Mouse (Mus musculus): ENCODE measurements around the gene Rnf126. TPM values are rescaled to one million over a fixed set of nuclear protein-coding genes. Genes with fewer than 3 reads are reported as not detected.

Gene Rnf126
- polyA plus RNA-seq, 1 experiment from 2014 or later: 65.1 TPM

- no peak overlapping the region for H3K27ac ChIP-seq (replicated peaks; ENCODE audit: low read depth, low read length)
- no peaks in the 10 kb centered on the region for H3K9me3 ChIP-seq (replicated peaks; ENCODE audit: control insufficient read depth, low read length)
- H3K9ac ChIP-seq (replicated peaks; ENCODE audit: low read length): no peak overlapping the region
- 78% methylated on average over 7 of the region's 7 CpGs for WGBS
- ATAC-seq (replicated peaks; ENCODE audit: insufficient number of reproducible peaks, low FRiP score, low TSS enrichment, low read depth): no peak
- peaks cover 13% of the 10 kb centered on the region for H3K4me1 ChIP-seq (ENCODE audit: control insufficient read depth, insufficient read depth, low read length)
- no peak for DNase-seq (ENCODE audit: low spot score)
- H3K27me3 ChIP-seq (ENCODE audit: control insufficient read depth, insufficient read depth, low read length): no peaks in the 10 kb centered on the region
- no peak overlapping the region for H3K4me3 ChIP-seq (ENCODE audit: low read depth, low read length)
- H3K4me2 ChIP-seq (ENCODE audit: low read depth, low read length): no peak overlapping the region
- H3K36me3 ChIP-seq (replicated peaks; ENCODE audit: control insufficient read depth, insufficient read depth, low read depth, low read length): peaks cover 8% of the 10 kb centered on the region
These were observed 57.4 kb downstream of the Rnf126 start for GRCm38 (mm10) chr10:79709307-79709706.

- H3K27ac ChIP-seq (replicated peaks; ENCODE audit: low read depth, low read length): no peak overlapping the region
These were observed 58.1 kb downstream of the Rnf126 start for GRCm38 (mm10) chr10:79708668-79709067.

More at GRCm38 (mm10) chr10:79708668-79709067, 58.1 kb downstream of the Rnf126 start:
- DNase-seq (ENCODE audit: low spot score): no peak
- H3K9me3 ChIP-seq (replicated peaks; ENCODE audit: control insufficient read depth, low read length): no peaks in the 10 kb centered on the region
- peaks cover 13% of the 10 kb centered on the region for H3K4me1 ChIP-seq (ENCODE audit: control insufficient read depth, insufficient read depth, low read length)
- WGBS: 94% methylated on average over 21 of the region's 21 CpGs
- no peak overlapping the region for H3K4me3 ChIP-seq (ENCODE audit: low read depth, low read length)
- no peaks in the 10 kb centered on the region for H3K27me3 ChIP-seq (ENCODE audit: control insufficient read depth, insufficient read depth, low read length)
- H3K9ac ChIP-seq (replicated peaks; ENCODE audit: low read length): no peak overlapping the region
- peaks cover 8% of the 10 kb centered on the region for H3K36me3 ChIP-seq (replicated peaks; ENCODE audit: control insufficient read depth, insufficient read depth, low read depth, low read length)
- no peak for ATAC-seq (replicated peaks; ENCODE audit: insufficient number of reproducible peaks, low FRiP score, low TSS enrichment, low read depth)
- no peak overlapping the region for H3K4me2 ChIP-seq (ENCODE audit: low read depth, low read length)

Other genes starting within 250 kb of the Rnf126 start
- gene Plpp2, start 233.2 kb downstream of the Rnf126 start, polyA plus RNA-seq (2014; fragmentation: Nextera tagmentation; extraction: Ambion mirVana): 13.3 and 17.9 TPM in 2 replicates
- 39.4 and 41.7 TPM in 2 replicates for gene Mier2, start 211.8 kb downstream of the Rnf126 start, polyA plus RNA-seq (2014; fragmentation: Nextera tagmentation; extraction: Ambion mirVana)
- gene Theg, start 179.6 kb downstream of the Rnf126 start, polyA plus RNA-seq (2014; fragmentation: Nextera tagmentation; extraction: Ambion mirVana): not detected in 2 replicates
- 0.04 TPM in 2 replicates for gene C2cd4c, start 152.9 kb downstream of the Rnf126 start, polyA plus RNA-seq (2014; fragmentation: Nextera tagmentation; extraction: Ambion mirVana)
- gene Shc2, start 129.0 kb downstream of the Rnf126 start, polyA plus RNA-seq (2014; fragmentation: Nextera tagmentation; extraction: Ambion mirVana): 9.8 and 10.5 TPM in 2 replicates
- gene Odf3l2, start 121.2 kb downstream of the Rnf126 start, polyA plus RNA-seq (2014; fragmentation: Nextera tagmentation; extraction: Ambion mirVana): not detected in 2 replicates
- gene Madcam1, start 102.4 kb downstream of the Rnf126 start, polyA plus RNA-seq (2014; fragmentation: Nextera tagmentation; extraction: Ambion mirVana): 3.9 and 5.5 TPM in 2 replicates
- gene Tpgs1, start 97.6 kb downstream of the Rnf126 start, polyA plus RNA-seq (2014; fragmentation: Nextera tagmentation; extraction: Ambion mirVana): 65.6 and 67.3 TPM in 2 replicates
- 150 and 157 TPM in 2 replicates for gene Cdc34, start 84.8 kb downstream of the Rnf126 start, polyA plus RNA-seq (2014; fragmentation: Nextera tagmentation; extraction: Ambion mirVana)
- 0.77 TPM in 1 of 2 replicates, not detected in the other for gene Gzmm, start 77.9 kb downstream of the Rnf126 start, polyA plus RNA-seq (2014; fragmentation: Nextera tagmentation; extraction: Ambion mirVana)
- gene Bsg, start 62.5 kb downstream of the Rnf126 start, polyA plus RNA-seq (2014; fragmentation: Nextera tagmentation; extraction: Ambion mirVana): 630 and 667 TPM in 2 replicates
- 0.14 and 0.21 TPM in 2 replicates for gene Hcn2, start 50.3 kb downstream of the Rnf126 start, polyA plus RNA-seq (2014; fragmentation: Nextera tagmentation; extraction: Ambion mirVana)
- 30.5 and 35.6 TPM in 2 replicates for gene Polrmt, start 20.4 kb downstream of the Rnf126 start, polyA plus RNA-seq (2014; fragmentation: Nextera tagmentation; extraction: Ambion mirVana)
- 0.25 and 0.38 TPM in 2 replicates for gene Fgf22, start 11.9 kb downstream of the Rnf126 start, polyA plus RNA-seq (2014; fragmentation: Nextera tagmentation; extraction: Ambion mirVana)
- gene Fstl3, start 10.3 kb upstream of the Rnf126 start, polyA plus RNA-seq (2014; fragmentation: Nextera tagmentation; extraction: Ambion mirVana): 2.4 and 2.7 TPM in 2 replicates
- not detected in 2 replicates for gene Prss57, start 24.0 kb upstream of the Rnf126 start, polyA plus RNA-seq (2014; fragmentation: Nextera tagmentation; extraction: Ambion mirVana)
- gene Palm, start 26.6 kb upstream of the Rnf126 start, polyA plus RNA-seq (2014; fragmentation: Nextera tagmentation; extraction: Ambion mirVana): 85.7 and 102 TPM in 2 replicates
- gene Misp, start 54.0 kb upstream of the Rnf126 start, polyA plus RNA-seq (2014; fragmentation: Nextera tagmentation; extraction: Ambion mirVana): 0.39 and 0.82 TPM in 2 replicates
- gene Ptbp1, start 87.5 kb upstream of the Rnf126 start, polyA plus RNA-seq (2014; fragmentation: Nextera tagmentation; extraction: Ambion mirVana): 237 and 257 TPM in 2 replicates
- gene Prtn3, start 107.5 kb upstream of the Rnf126 start, polyA plus RNA-seq (2014; fragmentation: Nextera tagmentation; extraction: Ambion mirVana): 10.9 and 11.2 TPM in 2 replicates
- 78.3 and 85.8 TPM in 2 replicates for gene Plppr3, start 107.7 kb upstream of the Rnf126 start, polyA plus RNA-seq (2014; fragmentation: Nextera tagmentation; extraction: Ambion mirVana)
- gene Elane, start 119.3 kb upstream of the Rnf126 start, polyA plus RNA-seq (2014; fragmentation: Nextera tagmentation; extraction: Ambion mirVana): 0.50 and 0.88 TPM in 2 replicates
- not detected in 2 replicates for gene Cfd, start 123.9 kb upstream of the Rnf126 start, polyA plus RNA-seq (2014; fragmentation: Nextera tagmentation; extraction: Ambion mirVana)
- 36.5 and 36.9 TPM in 2 replicates for gene Med16, start 142.0 kb upstream of the Rnf126 start, polyA plus RNA-seq (2014; fragmentation: Nextera tagmentation; extraction: Ambion mirVana)
- gene Gm26602, start 143.9 kb upstream of the Rnf126 start, polyA plus RNA-seq (2014; fragmentation: Nextera tagmentation; extraction: Ambion mirVana): 4.3 and 11.5 TPM in 2 replicates
- gene Kiss1r, start 150.0 kb upstream of the Rnf126 start, polyA plus RNA-seq (2014; fragmentation: Nextera tagmentation; extraction: Ambion mirVana): 0.48 and 0.75 TPM in 2 replicates
- gene R3hdm4, start 154.3 kb upstream of the Rnf126 start, polyA plus RNA-seq (2014; fragmentation: Nextera tagmentation; extraction: Ambion mirVana): 116 and 122 TPM in 2 replicates
- gene Arid3a, start 160.1 kb upstream of the Rnf126 start, polyA plus RNA-seq (2014; fragmentation: Nextera tagmentation; extraction: Ambion mirVana): 5.0 and 5.2 TPM in 2 replicates
- 118 and 123 TPM in 2 replicates for gene Wdr18, start 193.2 kb upstream of the Rnf126 start, polyA plus RNA-seq (2014; fragmentation: Nextera tagmentation; extraction: Ambion mirVana)
- gene Grin3b, start 203.8 kb upstream of the Rnf126 start, polyA plus RNA-seq (2014; fragmentation: Nextera tagmentation; extraction: Ambion mirVana): 0.21 and 0.22 TPM in 2 replicates
- gene Tmem259, start 217.4 kb upstream of the Rnf126 start, polyA plus RNA-seq (2014; fragmentation: Nextera tagmentation; extraction: Ambion mirVana): 13.4 and 13.7 TPM in 2 replicates
- gene Cnn2, start 221.6 kb upstream of the Rnf126 start, polyA plus RNA-seq (2014; fragmentation: Nextera tagmentation; extraction: Ambion mirVana): 255 and 271 TPM in 2 replicates
- 0.98 and 1.3 TPM in 2 replicates for gene Abca7, start 229.5 kb upstream of the Rnf126 start, polyA plus RNA-seq (2014; fragmentation: Nextera tagmentation; extraction: Ambion mirVana)
- 5.2 and 6.7 TPM in 2 replicates for gene Arhgap45, start 249.7 kb upstream of the Rnf126 start, polyA plus RNA-seq (2014; fragmentation: Nextera tagmentation; extraction: Ambion mirVana)

Data from embryonic facial prominence, embryonic 11.5 days (tissue).